Mouse (Mus musculus) heart, postnatal 0 days (tissue): Measurements from ENCODE around the gene Zcchc14.

Experiments
- CTCF ChIP-seq: IDR thresholded peaks from 2 replicates; pipeline ENCODE4 v1.5.1; 2016; ENCODE audit warnings: antibody characterized with exemption, control low read depth, low read depth
- EP300 ChIP-seq: IDR thresholded peaks from 2 replicates; pipeline ENCODE4 v1.6.1; 2016; ENCODE audit warnings: antibody characterized with exemption, low read depth

GRCm38 (mm10) chr8:121673917-121674316 lies 21.2 kb upstream of the Zcchc14 start:
- no peak for TF ChIP-seq CTCF
- TF ChIP-seq EP300, result no peak
